Mouse (Mus musculus): ENCODE data around the gene Ippk. TPM values are rescaled to one million over a fixed set of nuclear protein-coding genes. Genes with fewer than 3 reads are reported as not detected.

The Ippk gene
- polyA plus RNA-seq, 1 experiment: not detected

DNA sequence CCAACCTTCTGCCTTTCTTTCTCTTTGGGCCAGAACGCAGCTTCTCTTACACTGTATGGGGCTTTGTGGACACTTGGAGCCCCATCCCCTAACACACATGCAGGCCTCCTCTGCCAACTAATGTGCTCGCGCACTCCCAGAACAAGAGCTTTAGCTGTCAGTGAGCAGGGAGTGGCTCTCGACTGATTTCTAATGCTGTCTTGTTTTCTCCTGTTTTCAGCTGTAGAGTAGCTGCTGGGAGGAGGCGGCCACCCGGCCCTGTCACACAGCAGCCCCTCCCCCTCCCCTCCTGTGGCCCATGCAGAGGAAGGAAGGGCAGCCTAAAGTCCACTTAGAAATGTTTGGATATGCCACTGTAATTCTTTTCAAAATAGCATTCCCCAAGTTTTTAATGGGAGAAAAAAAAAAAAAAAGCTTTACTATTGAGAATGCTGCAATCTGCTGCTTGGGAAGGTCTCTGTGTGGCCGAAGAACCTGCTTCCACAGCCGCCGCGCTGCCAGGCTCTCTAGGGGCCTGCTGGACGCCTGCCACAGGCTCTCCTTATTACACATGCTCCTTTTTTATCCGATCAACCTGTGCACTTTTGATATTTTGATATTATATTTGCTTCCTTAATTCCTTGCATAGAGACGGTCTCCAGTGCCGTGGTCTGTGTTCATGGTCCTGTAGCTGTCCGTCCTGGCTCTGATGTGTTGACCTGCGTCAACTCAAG, 36.1 kb upstream of the Ippk start:
- TF ChIP-seq CTCF (IDR thresholded peaks at IDR 0.05; ENCODE audit: insufficient read depth, low read depth, low read length): no peak
- TF ChIP-seq POLR2A (IDR thresholded peaks at IDR 0.05; ENCODE audit: insufficient read depth, low read depth, low read length): no peak
- Histone ChIP-seq H3K27ac (ENCODE audit: insufficient read depth, low read depth, low read length) (no peak overlapping the region), H3K4me3 (ENCODE audit: insufficient read depth, low read depth, low read length) (no peak overlapping the region), H3K4me1 (ENCODE audit: control insufficient read depth, insufficient read depth, low read length) (peaks cover 2% of the 10 kb centered on the region; the same call in 1 of the 2 replicates)
- 71% methylated on average over 16 of the region's 16 CpGs for WGBS

DNA sequence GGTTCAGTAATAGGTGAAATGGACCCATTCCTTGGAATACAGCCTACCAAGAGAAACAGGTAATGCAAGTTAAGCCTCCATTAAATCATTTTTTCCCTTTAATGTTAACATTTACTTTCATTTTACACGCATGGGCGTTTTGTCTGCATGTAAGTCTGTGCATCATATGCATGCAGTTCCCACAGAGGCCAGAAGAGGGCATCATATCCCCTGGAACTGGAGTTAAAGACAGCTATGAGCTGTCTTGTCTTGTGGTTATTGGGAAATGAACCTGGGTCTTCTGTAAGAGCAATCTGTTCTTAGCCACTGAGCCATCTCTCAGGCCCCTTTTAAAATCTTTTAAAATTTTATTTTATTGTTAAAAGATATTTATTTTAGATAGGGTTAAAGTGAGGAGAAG, 29.7 kb upstream of the Ippk start:
- Histone ChIP-seq H3K4me3 (ENCODE audit: insufficient read depth, low read depth, low read length) (no peak overlapping the region), H3K4me1 (ENCODE audit: control insufficient read depth, insufficient read depth, low read length) (peaks cover 7% of the 10 kb centered on the region), H3K27ac (ENCODE audit: insufficient read depth, low read depth, low read length) (no peak overlapping the region)
- TF ChIP-seq CTCF (IDR thresholded peaks at IDR 0.05; ENCODE audit: insufficient read depth, low read depth, low read length) (no peak), POLR2A (IDR thresholded peaks at IDR 0.05; ENCODE audit: insufficient read depth, low read depth, low read length) (no peak)
- WGBS: 99% methylated on average over 2 of the region's 2 CpGs

DNA sequence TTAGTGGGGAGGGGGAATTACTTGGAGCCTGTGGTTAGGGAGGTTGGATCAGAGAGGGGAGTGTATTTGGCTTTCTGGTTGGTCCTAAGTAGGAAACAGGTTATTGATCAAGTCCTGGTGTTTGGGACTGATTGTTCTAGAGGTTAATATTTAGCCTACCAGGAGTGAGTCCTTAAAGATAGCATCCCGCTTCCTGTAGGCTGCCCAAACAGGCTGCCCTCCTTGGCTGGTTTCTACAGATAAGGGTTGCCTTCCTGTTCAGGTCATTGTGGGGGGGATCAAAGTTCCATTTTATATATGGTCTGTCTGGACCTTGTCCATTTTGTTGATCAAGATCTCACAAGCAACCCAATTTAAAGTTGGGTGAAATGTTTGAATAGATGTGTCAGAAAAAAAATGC, 27.5 kb upstream of the Ippk start:
- peaks cover 7% of the 10 kb centered on the region for H3K4me1 ChIP-seq (ENCODE audit: control insufficient read depth, insufficient read depth, low read length)
- H3K4me3 ChIP-seq (ENCODE audit: insufficient read depth, low read depth, low read length): no peak overlapping the region
- H3K27ac ChIP-seq (ENCODE audit: insufficient read depth, low read depth, low read length): no peak overlapping the region
- WGBS: 98% methylated on average over 1 of the region's 1 CpGs
- TF ChIP-seq CTCF (IDR thresholded peaks at IDR 0.05; ENCODE audit: insufficient read depth, low read depth, low read length) (no peak), POLR2A (IDR thresholded peaks at IDR 0.05; ENCODE audit: insufficient read depth, low read depth, low read length) (no peak)

DNA sequence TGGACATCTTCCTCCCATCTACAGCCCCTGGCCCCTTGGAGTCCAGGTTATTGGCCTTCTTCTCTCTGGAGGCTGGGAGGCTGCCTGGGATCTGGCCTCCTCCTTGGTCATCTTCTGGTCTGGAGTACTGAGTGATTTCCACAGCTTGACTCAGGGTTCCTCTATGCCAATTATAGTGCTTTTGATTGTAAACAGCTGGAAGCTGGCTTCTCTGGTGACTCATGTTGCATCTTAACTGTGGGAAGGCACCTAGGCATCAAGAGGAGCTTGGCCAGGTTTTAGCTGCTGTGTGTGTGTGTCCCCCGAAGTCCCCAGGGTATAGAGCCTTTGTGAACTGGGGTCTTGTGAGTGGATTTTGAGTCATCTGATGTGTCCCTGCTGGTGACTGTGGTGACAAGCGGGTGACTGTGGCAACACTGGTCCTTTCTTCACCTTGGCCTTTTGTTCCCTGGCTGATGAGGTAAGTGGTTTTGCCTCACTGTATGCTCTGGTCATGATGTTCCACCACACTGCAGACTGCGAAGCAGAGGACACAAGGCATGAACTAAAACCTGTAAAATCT, 26.1 kb upstream of the Ippk start:
- Histone ChIP-seq H3K4me1 (ENCODE audit: control insufficient read depth, insufficient read depth, low read length) (peaks cover 7% of the 10 kb centered on the region), H3K4me3 (ENCODE audit: insufficient read depth, low read depth, low read length) (no peak overlapping the region), H3K27ac (ENCODE audit: insufficient read depth, low read depth, low read length) (no peak overlapping the region)
- 85% methylated on average over 3 of the region's 3 CpGs for WGBS
- TF ChIP-seq POLR2A (IDR thresholded peaks at IDR 0.05; ENCODE audit: insufficient read depth, low read depth, low read length): no peak
- TF ChIP-seq CTCF (IDR thresholded peaks at IDR 0.05; ENCODE audit: insufficient read depth, low read depth, low read length): no peak

DNA sequence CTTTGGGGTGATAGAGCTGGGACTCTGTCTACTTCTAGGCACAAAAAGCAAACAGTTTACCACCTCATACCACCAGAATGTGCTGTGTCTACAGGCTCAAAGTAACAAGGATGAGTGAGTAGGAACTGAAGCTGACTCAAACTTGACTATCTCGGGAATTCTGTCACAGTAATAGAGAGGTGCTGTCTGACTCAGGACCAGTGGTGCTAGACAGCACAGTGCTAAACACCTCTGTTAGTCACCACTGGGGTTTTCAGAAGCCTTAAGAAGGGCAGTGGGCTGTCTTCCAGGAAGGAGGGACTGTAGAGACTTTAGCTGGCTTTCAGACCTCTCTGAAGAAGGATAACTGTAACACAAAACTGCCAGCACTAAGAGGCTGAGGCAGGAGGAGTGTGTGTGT, 24.3 kb upstream of the Ippk start:
- peaks cover 7% of the 10 kb centered on the region for H3K4me1 ChIP-seq (ENCODE audit: control insufficient read depth, insufficient read depth, low read length)
- no peak overlapping the region for H3K4me3 ChIP-seq (ENCODE audit: insufficient read depth, low read depth, low read length)
- WGBS: 64% methylated on average over 1 of the region's 1 CpGs
- no peak overlapping the region for H3K27ac ChIP-seq (ENCODE audit: insufficient read depth, low read depth, low read length)
- TF ChIP-seq POLR2A (IDR thresholded peaks at IDR 0.05; ENCODE audit: insufficient read depth, low read depth, low read length) (no peak), CTCF (IDR thresholded peaks at IDR 0.05; ENCODE audit: insufficient read depth, low read depth, low read length) (no peak)

DNA sequence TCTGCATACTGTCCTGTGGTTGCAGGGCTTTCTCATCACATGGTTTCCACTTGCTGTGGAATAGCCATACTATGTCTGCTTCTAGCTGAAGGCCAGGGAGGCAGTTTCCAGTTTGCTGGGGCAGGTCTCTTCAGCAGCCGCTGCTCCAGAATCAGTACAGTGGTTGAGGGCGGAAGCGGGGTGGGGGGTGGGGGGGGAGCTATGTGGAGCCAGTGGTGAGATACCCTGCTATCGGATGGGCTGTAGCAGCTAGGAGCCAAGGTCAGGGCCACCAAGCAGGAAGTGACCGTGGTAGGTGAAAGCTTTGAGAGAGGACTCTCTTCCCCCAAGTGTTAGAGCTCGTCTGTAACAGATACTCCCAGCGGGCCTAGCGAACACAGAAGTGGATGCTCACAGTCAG, 22.9 kb upstream of the Ippk start:
- H3K4me1 ChIP-seq (ENCODE audit: control insufficient read depth, insufficient read depth, low read length): peaks cover 7% of the 10 kb centered on the region
- H3K27ac ChIP-seq (ENCODE audit: insufficient read depth, low read depth, low read length): no peak overlapping the region
- no peak for TF ChIP-seq POLR2A (IDR thresholded peaks at IDR 0.05; ENCODE audit: insufficient read depth, low read depth, low read length)
- no peak for TF ChIP-seq CTCF (IDR thresholded peaks at IDR 0.05; ENCODE audit: insufficient read depth, low read depth, low read length)
- 88% methylated on average over 8 of the region's 8 CpGs for WGBS
- no peak overlapping the region for H3K4me3 ChIP-seq (ENCODE audit: insufficient read depth, low read depth, low read length)

DNA sequence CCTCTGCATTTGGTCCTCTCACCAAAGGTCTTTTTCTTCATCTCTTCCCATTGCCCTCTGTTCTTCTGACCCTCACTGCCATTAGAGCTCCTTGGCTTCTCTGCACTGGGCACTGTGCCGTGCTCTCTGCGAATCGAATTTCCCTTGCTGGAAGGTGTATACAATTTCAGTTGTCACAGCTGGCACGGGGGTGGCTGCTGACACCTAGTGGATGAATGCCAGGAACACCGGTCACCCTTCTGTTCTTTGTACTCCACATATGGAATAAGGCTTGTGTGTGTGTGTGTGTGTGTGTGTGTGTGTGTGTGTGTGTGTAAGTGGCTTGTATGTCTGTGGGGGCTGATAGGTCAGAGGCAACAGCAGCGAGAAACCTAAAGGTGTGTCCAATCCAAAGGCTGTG, 20.9 kb upstream of the Ippk start:
- WGBS: 31% methylated on average over 6 of the region's 6 CpGs
- no peak overlapping the region for H3K4me3 ChIP-seq (ENCODE audit: insufficient read depth, low read depth, low read length)
- no peak overlapping the region for H3K27ac ChIP-seq (ENCODE audit: insufficient read depth, low read depth, low read length)
- no peak for TF ChIP-seq POLR2A (IDR thresholded peaks at IDR 0.05; ENCODE audit: insufficient read depth, low read depth, low read length)
- no peak for TF ChIP-seq CTCF (IDR thresholded peaks at IDR 0.05; ENCODE audit: insufficient read depth, low read depth, low read length)
- H3K4me1 ChIP-seq (ENCODE audit: control insufficient read depth, insufficient read depth, low read length): peaks cover under 1% of the 10 kb centered on the region; the same call in 1 of the 2 replicates

DNA sequence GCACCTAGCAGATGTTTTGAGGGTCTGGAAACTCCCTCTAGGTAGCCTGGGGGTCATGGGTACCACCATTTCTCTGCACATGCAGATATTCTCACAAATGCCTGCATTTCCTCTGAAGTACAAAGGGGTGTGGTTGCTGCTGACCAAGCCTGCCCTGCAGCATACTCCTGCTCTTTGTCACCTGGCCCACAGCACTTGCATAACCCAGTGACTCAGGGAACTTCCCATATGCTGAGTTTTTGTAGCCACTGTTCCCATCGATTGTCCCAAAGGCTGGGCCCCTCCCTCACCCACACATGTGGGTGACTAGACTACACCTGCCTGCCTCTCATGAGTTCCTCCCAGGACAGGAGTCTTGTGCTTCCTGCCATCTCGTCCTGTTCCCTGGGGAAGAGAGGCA, 18.4 kb upstream of the Ippk start:
- WGBS: 80% methylated on average over 2 of the region's 2 CpGs
- Histone ChIP-seq H3K4me3 (ENCODE audit: insufficient read depth, low read depth, low read length) (no peak overlapping the region), H3K27ac (ENCODE audit: insufficient read depth, low read depth, low read length) (no peak overlapping the region), H3K4me1 (ENCODE audit: control insufficient read depth, insufficient read depth, low read length) (no peaks in the 10 kb centered on the region)
- TF ChIP-seq CTCF (IDR thresholded peaks at IDR 0.05; ENCODE audit: insufficient read depth, low read depth, low read length) (no peak), POLR2A (IDR thresholded peaks at IDR 0.05; ENCODE audit: insufficient read depth, low read depth, low read length) (no peak)

DNA sequence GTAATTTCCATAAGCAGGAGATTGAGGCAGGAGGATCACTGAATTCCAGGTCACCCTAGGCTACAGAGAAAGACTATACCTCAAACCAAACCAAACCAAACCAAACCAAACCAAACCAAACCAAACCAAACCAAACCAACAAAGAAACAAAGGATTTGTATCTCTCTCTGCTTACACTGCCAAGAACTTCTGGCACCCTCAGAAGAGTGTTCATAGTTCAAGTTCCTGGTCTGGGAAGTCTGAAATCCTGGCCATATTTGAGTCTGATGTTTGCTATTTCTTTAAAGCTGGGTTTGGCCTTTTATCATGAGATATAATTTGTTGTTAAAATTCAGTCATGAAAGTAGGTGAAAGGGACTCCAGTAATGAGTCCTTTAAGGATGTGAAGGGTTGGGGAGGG, 13.3 kb upstream of the Ippk start:
- H3K27ac ChIP-seq (ENCODE audit: insufficient read depth, low read depth, low read length): no peak overlapping the region
- H3K4me1 ChIP-seq (ENCODE audit: control insufficient read depth, insufficient read depth, low read length): no peaks in the 10 kb centered on the region
- H3K4me3 ChIP-seq (ENCODE audit: insufficient read depth, low read depth, low read length): no peak overlapping the region
- TF ChIP-seq CTCF (IDR thresholded peaks at IDR 0.05; ENCODE audit: insufficient read depth, low read depth, low read length) (no peak), POLR2A (IDR thresholded peaks at IDR 0.05; ENCODE audit: insufficient read depth, low read depth, low read length) (no peak)
